Mouse (Mus musculus) heart, embryonic 14.5 days (tissue): Measurements from ENCODE around the gene Slit3. TPM values are rescaled to one million over a fixed set of nuclear protein-coding genes. Genes with fewer than 3 reads are reported as not detected.

Experiments used
- ATAC-seq: fragments of 200-750 bp; cut with Nextera tagmentation; 2 replicates; pipeline ENCODE4 v1.8.0; 2017; ENCODE audit warnings: low read depth, moderate TSS enrichment; ENCODE audit not compliant: insufficient number of reproducible peaks, insufficient read depth, low FRiP score
- H3K27ac ChIP-seq, 2 experiments: fragments of 200-500 bp in 1 of 2; fragments of 300-500 bp in 1 of 2; sonication (generic) in 1 of 2; replicated peaks in 1 of 2; 2 replicates each; pipeline ENCODE4 v1.5.1; 2012 to 2014; ENCODE audit warnings: low read depth in 2 of 2, low read length in 2 of 2, control low read depth in 1 of 2, mild to moderate bottlenecking in 1 of 2, mixed read lengths in 1 of 2; ENCODE audit not compliant: control insufficient read depth in 1 of 2, insufficient read depth in 1 of 2
- H3K27me3 ChIP-seq: fragments of 300-500 bp; sonication (generic); 2 replicates; pipeline ENCODE4 v1.6.1; 2014; ENCODE audit warnings: mild to moderate bottlenecking, low read length, control low read depth; ENCODE audit not compliant: control insufficient read depth, insufficient read depth
- H3K36me3 ChIP-seq: fragments of 300-500 bp; sonication (generic); 2 replicates; pipeline ENCODE4 v1.6.1; 2014; ENCODE audit warnings: mild to moderate bottlenecking, control low read depth, low read length, mixed read lengths; ENCODE audit not compliant: control insufficient read depth, insufficient read depth
- H3K4me1 ChIP-seq, 2 experiments: fragments of 200-500 bp in 1 of 2; fragments of 300-500 bp in 1 of 2; sonication (generic) in 1 of 2; 2 replicates each; pipeline ENCODE4 v1.6.1; 2012 to 2014; ENCODE audit warnings: low read length in 2 of 2, control low read depth in 1 of 2, mixed read lengths in 1 of 2; ENCODE audit not compliant: control insufficient read depth in 2 of 2, insufficient read depth in 2 of 2
- H3K4me2 ChIP-seq: fragments of 300-500 bp; sonication (generic); 2 replicates; pipeline ENCODE4 v1.6.1; 2014; ENCODE audit warnings: mild to moderate bottlenecking, low read length
- H3K4me3 ChIP-seq, 2 experiments: fragments of 200-500 bp in 1 of 2; fragments of 300-500 bp in 1 of 2; sonication (generic) in 1 of 2; 2 replicates each; pipeline ENCODE4 v1.5.1; 2012 to 2014; ENCODE audit warnings: low read length in 2 of 2, mild to moderate bottlenecking in 2 of 2, control low read depth in 1 of 2, low read depth in 1 of 2, moderate library complexity in 1 of 2; ENCODE audit not compliant: control insufficient read depth in 1 of 2, insufficient read depth in 1 of 2
- H3K9ac ChIP-seq: fragments of 300-500 bp; sonication (generic); 2 replicates; pipeline ENCODE4 v1.6.1; 2014; ENCODE audit warnings: mild to moderate bottlenecking, low read length
- H3K9me3 ChIP-seq: fragments of 300-500 bp; sonication (generic); 2 replicates; pipeline ENCODE4 v1.6.1; 2016; ENCODE audit warnings: low read length, control low read depth; ENCODE audit not compliant: control insufficient read depth
- WGBS: fragments of 180-500 bp; shearing (Covaris S2); extraction: QIAGEN DNeasy Blood & Tissue Kit; methylation state at CpG from one replicate; pipeline ENCODE4 v1.1.7; 2014; 5-methylcytosine and 5-hydroxymethylcytosine counted together
- polyA plus RNA-seq: library from polyadenylated mRNA; unstranded; fragments of >200 nt; fragmentation: Nextera tagmentation; extraction: Ambion mirVana; gene quantifications from 2 replicates; pipeline ENCODE4 v1.2.1, GENCODE M21; 2014

Gene Slit3
- polyA plus RNA-seq, 1 experiment from 2014 or later = 25.7 TPM

GRCm38 (mm10) chr11:35728200-35728599 is 607.2 kb downstream of the Slit3 start:
- H3K4me2 ChIP-seq = no peak overlapping the region
- H3K4me1 ChIP-seq = no peaks in the 10 kb centered on the region
- H3K4me3 ChIP-seq = no peak overlapping the region
- WGBS = 71% methylated on average over 1 of the region's 1 CpGs
- H3K27me3 ChIP-seq = no peaks in the 10 kb centered on the region
- 0 out of 2 replicates have a peak, but pooled peaks cover 2% of the 10 kb centered on the region for H3K9me3 ChIP-seq
- no peak overlapping the region for H3K9ac ChIP-seq
- ATAC-seq = no peak
- H3K27ac ChIP-seq = no peak overlapping the region
- H3K36me3 ChIP-seq = no peaks in the 10 kb centered on the region

- H3K27ac ChIP-seq = no peak overlapping the region
- no peaks in the 10 kb centered on the region for H3K4me1 ChIP-seq
- H3K4me2 ChIP-seq = no peak overlapping the region
- H3K9ac ChIP-seq = no peak overlapping the region
- no peaks in the 10 kb centered on the region for H3K27me3 ChIP-seq
- no peak for ATAC-seq
- WGBS = 42% methylated on average over 5 of the region's 5 CpGs
- H3K36me3 ChIP-seq = no peaks in the 10 kb centered on the region
- 0 out of 2 replicates have a peak, but pooled peaks cover 2% of the 10 kb centered on the region for H3K9me3 ChIP-seq
- H3K4me3 ChIP-seq = no peak overlapping the region
Measured at GRCm38 (mm10) chr11:35729186-35729585, 608.2 kb downstream of the Slit3 start.

- H3K27ac ChIP-seq = no peak overlapping the region
- ATAC-seq = no peak
- H3K4me1 ChIP-seq = no peaks in the 10 kb centered on the region
- H3K9ac ChIP-seq = no peak overlapping the region
- no peak overlapping the region for H3K4me2 ChIP-seq
- H3K36me3 ChIP-seq = no peaks in the 10 kb centered on the region
- H3K4me3 ChIP-seq = no peak overlapping the region
- H3K9me3 ChIP-seq = no peaks in the 10 kb centered on the region
- no peaks in the 10 kb centered on the region for H3K27me3 ChIP-seq
- WGBS = 53% methylated on average over 1 of the region's 1 CpGs
Measured at GRCm38 (mm10) chr11:35732366-35732765, 611.3 kb downstream of the Slit3 start.

- no peak overlapping the region for H3K4me3 ChIP-seq
- 62% methylated on average over 2 of the region's 2 CpGs for WGBS
- no peaks in the 10 kb centered on the region for H3K36me3 ChIP-seq
- H3K9me3 ChIP-seq = no peaks in the 10 kb centered on the region
- no peak overlapping the region for H3K4me2 ChIP-seq
- H3K9ac ChIP-seq = no peak overlapping the region
- ATAC-seq = no peak
- no peaks in the 10 kb centered on the region for H3K27me3 ChIP-seq
- no peak overlapping the region for H3K27ac ChIP-seq
- no peaks in the 10 kb centered on the region for H3K4me1 ChIP-seq
Measured at GRCm38 (mm10) chr11:35736817-35737216, 615.8 kb downstream of the Slit3 start.

GRCm38 (mm10) chr11:35737262-35737661 is 616.2 kb downstream of the Slit3 start:
- H3K27me3 ChIP-seq = no peaks in the 10 kb centered on the region
- no peaks in the 10 kb centered on the region for H3K36me3 ChIP-seq
- no peaks in the 10 kb centered on the region for H3K4me1 ChIP-seq
- H3K4me3 ChIP-seq = no peak overlapping the region
- no peaks in the 10 kb centered on the region for H3K9me3 ChIP-seq
- 98% methylated on average over 2 of the region's 2 CpGs for WGBS
- H3K4me2 ChIP-seq = no peak overlapping the region
- H3K27ac ChIP-seq = no peak overlapping the region
- H3K9ac ChIP-seq = no peak overlapping the region
- ATAC-seq = no peak

GRCm38 (mm10) chr11:35738102-35738501 is 617.1 kb downstream of the Slit3 start:
- Histone ChIP-seq H3K4me2 (no peak overlapping the region), H3K4me1 (no peaks in the 10 kb centered on the region), H3K9ac (no peak overlapping the region), H3K27me3 (no peaks in the 10 kb centered on the region), H3K9me3 (0 out of 2 replicates have a peak, but pooled peaks cover 1% of the 10 kb centered on the region), H3K36me3 (no peaks in the 10 kb centered on the region), H3K4me3 (no peak overlapping the region), H3K27ac (no peak overlapping the region)
- no peak for ATAC-seq
- 69% methylated on average over 3 of the region's 3 CpGs for whole genome bisulfite sequencing

- H3K36me3 ChIP-seq = no peaks in the 10 kb centered on the region
- 0 out of 2 replicates have a peak, but pooled peaks cover 7% of the 10 kb centered on the region for H3K9me3 ChIP-seq
- H3K4me3 ChIP-seq = no peak overlapping the region
- no peaks in the 10 kb centered on the region for H3K27me3 ChIP-seq
- no peak overlapping the region for H3K9ac ChIP-seq
- no peak overlapping the region for H3K4me2 ChIP-seq
- H3K27ac ChIP-seq = no peak overlapping the region
- 84% methylated on average over 6 of the region's 6 CpGs for WGBS
- ATAC-seq = no peak
- no peaks in the 10 kb centered on the region for H3K4me1 ChIP-seq
Measured at GRCm38 (mm10) chr11:35743586-35743985, 622.6 kb downstream of the Slit3 start.

GRCm38 (mm10) chr11:35744571-35744970 is 623.5 kb downstream of the Slit3 start:
- no peak overlapping the region for H3K4me2 ChIP-seq
- H3K4me1 ChIP-seq = no peaks in the 10 kb centered on the region
- 75% methylated on average over 6 of the region's 6 CpGs for WGBS
- H3K27ac ChIP-seq = no peak overlapping the region
- no peaks in the 10 kb centered on the region for H3K27me3 ChIP-seq
- H3K4me3 ChIP-seq = no peak overlapping the region
- no peak for ATAC-seq
- H3K9ac ChIP-seq = no peak overlapping the region
- no peaks in the 10 kb centered on the region for H3K36me3 ChIP-seq
- H3K9me3 ChIP-seq = 0 out of 2 replicates have a peak, but pooled peaks cover 7% of the 10 kb centered on the region
